Mouse (Mus musculus) bone marrow macrophage, adult 2 months (primary cell): ENCODE results near the gene Slc29a1.

Source experiments
- CTCF ChIP-seq: IDR thresholded peaks from 2 replicates; pipeline ENCODE4 v1.5.1; 2012; ENCODE audit warnings: low read depth, mild to moderate bottlenecking, low read length, moderate library complexity
- POLR2A ChIP-seq: IDR thresholded peaks from 2 replicates; pipeline ENCODE4 v1.6.1; 2012; ENCODE audit warnings: mild to moderate bottlenecking, low read depth, low read length, borderline replicate concordance

GRCm38 (mm10) chr17:45559732-45560525, 39.5 kb downstream of the Slc29a1 start:
- no peak for TF ChIP-seq CTCF
- TF ChIP-seq POLR2A: no peak
